Mouse (Mus musculus) kidney, embryonic 14.5 days (tissue): Measurements from ENCODE around the gene Adm2. TPM values are rescaled to one million over a fixed set of nuclear protein-coding genes. Genes with fewer than 3 reads are reported as not detected.

ENCODE experiments used
- ATAC-seq: fragments of 200-750 bp; cut with Nextera tagmentation; 2 replicates; pipeline ENCODE4 v1.8.0; 2017; ENCODE audit warnings: moderate number of reproducible peaks, mild to moderate bottlenecking, moderate TSS enrichment, moderate library complexity; ENCODE audit not compliant: low FRiP score, low TSS enrichment
- H3K27ac ChIP-seq: fragments of 300-500 bp; sonication (generic); 2 replicates; pipeline ENCODE4 v1.5.1; 2014; ENCODE audit warnings: low read depth, mild to moderate bottlenecking, low read length, moderate library complexity, mixed read lengths
- H3K27me3 ChIP-seq: fragments of 300-500 bp; sonication (generic); 2 replicates; pipeline ENCODE4 v1.6.1; 2014; ENCODE audit warnings: mild to moderate bottlenecking, low read length; ENCODE audit not compliant: control insufficient read depth, insufficient read depth
- H3K36me3 ChIP-seq: fragments of 300-500 bp; sonication (generic); 2 replicates; pipeline ENCODE4 v1.6.1; 2014; ENCODE audit warnings: low read length, mixed read lengths; ENCODE audit not compliant: control insufficient read depth, insufficient read depth
- H3K4me1 ChIP-seq: fragments of 300-500 bp; sonication (generic); 2 replicates; pipeline ENCODE4 v1.6.1; 2014; ENCODE audit warnings: low read length, mixed read lengths; ENCODE audit not compliant: control insufficient read depth, insufficient read depth
- H3K4me2 ChIP-seq: fragments of 300-500 bp; sonication (generic); replicated peaks from 2 replicates; pipeline ENCODE4 v1.6.1; 2014; ENCODE audit warnings: low read depth, mild to moderate bottlenecking, low read length
- H3K4me3 ChIP-seq: fragments of 300-500 bp; sonication (generic); 2 replicates; pipeline ENCODE4 v1.5.1; 2014; ENCODE audit warnings: mild to moderate bottlenecking, low read length
- H3K9ac ChIP-seq: fragments of 300-500 bp; sonication (generic); 2 replicates; pipeline ENCODE4 v1.6.1; 2014; ENCODE audit warnings: low read depth, mild to moderate bottlenecking, low read length, moderate library complexity
- H3K9me3 ChIP-seq: fragments of 300-500 bp; sonication (generic); 2 replicates; pipeline ENCODE4 v1.6.1; 2016; ENCODE audit warnings: low read length; ENCODE audit not compliant: control insufficient read depth
- WGBS: fragments of 180-500 bp; shearing (Covaris S2); extraction: QIAGEN DNeasy Blood & Tissue Kit; methylation state at CpG from one replicate; pipeline ENCODE4 v1.1.7; 2014; 5-methylcytosine and 5-hydroxymethylcytosine counted together
- polyA plus RNA-seq: library from polyadenylated mRNA; unstranded; fragments of >200 nt; fragmentation: Nextera tagmentation; extraction: Ambion mirVana; gene quantifications from 2 replicates; pipeline ENCODE4 v1.2.1, GENCODE M21; 2014

Gene Adm2
- polyA plus RNA-seq, 1 experiment from 2014 or later = 0.43 TPM

GRCm38 (mm10) chr15:89316146-89316545 is 6.4 kb upstream of the Adm2 start:
- Histone ChIP-seq H3K4me2 (no peak overlapping the region), H3K4me1 (peaks cover 17% of the 10 kb centered on the region), H3K4me3 (no peak overlapping the region), H3K27ac (no peak overlapping the region), H3K9ac (no peak overlapping the region), H3K36me3 (no peaks in the 10 kb centered on the region), H3K9me3 (no peaks in the 10 kb centered on the region), H3K27me3 (no peaks in the 10 kb centered on the region)
- WGBS = 71% methylated on average over 11 of the region's 11 CpGs
- no peak for ATAC-seq

- no peak overlapping the region for H3K4me3 ChIP-seq
- H3K4me1 ChIP-seq = peaks cover 6% of the 10 kb centered on the region; the same call in 1 of the 2 replicates
- 81% methylated on average over 8 of the region's 8 CpGs for WGBS
- H3K27me3 ChIP-seq = 0 out of 2 replicates have a peak, but pooled peaks cover 7% of the 10 kb centered on the region
- H3K9me3 ChIP-seq = no peaks in the 10 kb centered on the region
- no peak overlapping the region for H3K4me2 ChIP-seq
- no peak for ATAC-seq
- no peak overlapping the region for H3K9ac ChIP-seq
- H3K36me3 ChIP-seq = no peaks in the 10 kb centered on the region
- H3K27ac ChIP-seq = no peak overlapping the region
Measured at GRCm38 (mm10) chr15:89321264-89321663, 1.3 kb upstream of the Adm2 start.

GRCm38 (mm10) chr15:89323656-89324055 is 1.1 kb downstream of the Adm2 start:
- Histone ChIP-seq H3K4me2 (no peak overlapping the region), H3K4me3 (no peak overlapping the region), H3K9me3 (no peaks in the 10 kb centered on the region), H3K27ac (no peak overlapping the region), H3K9ac (no peak overlapping the region), H3K27me3 (0 out of 2 replicates have a peak, but pooled peaks cover 7% of the 10 kb centered on the region), H3K36me3 (no peaks in the 10 kb centered on the region), H3K4me1 (peaks cover 6% of the 10 kb centered on the region; the same call in 1 of the 2 replicates)
- ATAC-seq = no peak
- 98% methylated on average over 4 of the region's 4 CpGs for WGBS

GRCm38 (mm10) chr15:89326441-89326840 is 3.9 kb downstream of the Adm2 start:
- Histone ChIP-seq H3K36me3 (no peaks in the 10 kb centered on the region), H3K27me3 (0 out of 2 replicates have a peak, but pooled peaks cover 7% of the 10 kb centered on the region), H3K9me3 (no peaks in the 10 kb centered on the region), H3K4me2 (no peak overlapping the region), H3K27ac (no peak overlapping the region), H3K4me3 (no peak overlapping the region), H3K4me1 (peaks cover 6% of the 10 kb centered on the region; the same call in 1 of the 2 replicates), H3K9ac (no peak overlapping the region)
- 53% methylated on average over 5 of the region's 5 CpGs for WGBS
- no peak for ATAC-seq

- no peak within 1 kb of the TSS for H3K4me2 ChIP-seq
- H3K4me1 ChIP-seq = no peaks in the 10 kb centered on the region
Measured at GRCm38 (mm10) chr15:89334271-89334670, 11.8 kb downstream of the Adm2 start, which contains the start of gene Miox. Miox (plus strand) TSS chr15:89334398.

GRCm38 (mm10) chr15:89334774-89335537 is 12.4 kb downstream of the Adm2 start:
- ATAC-seq = no peak
- no peak overlapping the region for H3K4me3 ChIP-seq
- no peaks in the 10 kb centered on the region for H3K9me3 ChIP-seq
- no peak overlapping the region for H3K4me2 ChIP-seq
- no peaks in the 10 kb centered on the region for H3K27me3 ChIP-seq
- H3K27ac ChIP-seq = no peak overlapping the region
- no peaks in the 10 kb centered on the region for H3K4me1 ChIP-seq
- WGBS = 82% methylated on average over 17 of the region's 17 CpGs
- no peak overlapping the region for H3K9ac ChIP-seq
- no peaks in the 10 kb centered on the region for H3K36me3 ChIP-seq

More at GRCm38 (mm10) chr15:89334271-89334670, 11.8 kb downstream of the Adm2 start, which contains the start of gene Miox:
- Histone ChIP-seq H3K9ac (no peak within 1 kb of the TSS), H3K9me3 (no peaks in the 10 kb centered on the region), H3K4me3 (no peak within 1 kb of the TSS), H3K36me3 (no peaks in the 10 kb centered on the region), H3K27ac (no peak within 1 kb of the TSS), H3K27me3 (no peaks in the 10 kb centered on the region)
- 83% methylated on average over 7 of the region's 7 CpGs for WGBS
- no peak for ATAC-seq

GRCm38 (mm10) chr15:89336422-89336821 is 13.9 kb downstream of the Adm2 start:
- H3K36me3 ChIP-seq = no peaks in the 10 kb centered on the region
- 89% methylated on average over 14 of the region's 14 CpGs for WGBS
- no peaks in the 10 kb centered on the region for H3K27me3 ChIP-seq
- no peak overlapping the region for H3K27ac ChIP-seq
- H3K4me1 ChIP-seq = no peaks in the 10 kb centered on the region
- no peak for ATAC-seq
- no peaks in the 10 kb centered on the region for H3K9me3 ChIP-seq
- H3K4me2 ChIP-seq = no peak overlapping the region
- H3K4me3 ChIP-seq = no peak overlapping the region
- H3K9ac ChIP-seq = no peak overlapping the region

GRCm38 (mm10) chr15:89339696-89340095 is 17.2 kb downstream of the Adm2 start:
- 92% methylated on average over 2 of the region's 2 CpGs for whole genome bisulfite sequencing
- Histone ChIP-seq H3K9me3 (no peaks in the 10 kb centered on the region), H3K4me2 (no peak overlapping the region), H3K4me3 (no peak overlapping the region), H3K36me3 (no peaks in the 10 kb centered on the region), H3K9ac (no peak overlapping the region), H3K4me1 (no peaks in the 10 kb centered on the region), H3K27ac (no peak overlapping the region), H3K27me3 (no peaks in the 10 kb centered on the region)
- no peak for ATAC-seq

- Histone ChIP-seq H3K4me2 (no peak overlapping the region), H3K27ac (no peak overlapping the region), H3K9me3 (no peaks in the 10 kb centered on the region), H3K4me1 (no peaks in the 10 kb centered on the region), H3K27me3 (no peaks in the 10 kb centered on the region), H3K36me3 (no peaks in the 10 kb centered on the region), H3K9ac (no peak overlapping the region), H3K4me3 (no peak overlapping the region)
- ATAC-seq = no peak
- 84% methylated on average over 3 of the region's 3 CpGs for WGBS
Measured at GRCm38 (mm10) chr15:89340136-89340535, 17.6 kb downstream of the Adm2 start.
